Mouse (Mus musculus) lung, postnatal 14 days (tissue): ENCODE measurements around the gene Etl4.
"Not testable (repeated sequence)": the region's sequence is repeated elsewhere in the genome, so short reads cannot be mapped to it uniquely, and the experiment has no call there.

Experiments used
- DNase-seq: peaks from one replicate; pipeline ENCODE4 v3.0.0; 2021

Gene Etl4

GRCm38 (mm10) chr2:20168156-20168555 is 258.6 kb downstream of the Etl4 start:
- no peak for DNase-seq

- not testable (repeated sequence) for DNase-seq
Measured at GRCm38 (mm10) chr2:20176456-20177184, 267.0 kb downstream of the Etl4 start.

GRCm38 (mm10) chr2:20177236-20177635 is 267.7 kb downstream of the Etl4 start:
- not testable (repeated sequence) for DNase-seq

- DNase-seq: not testable (repeated sequence)
Measured at GRCm38 (mm10) chr2:20180561-20180960, 271.0 kb downstream of the Etl4 start.

GRCm38 (mm10) chr2:20187223-20187622 is 277.6 kb downstream of the Etl4 start:
- DNase-seq: not testable (repeated sequence)

- no peak for DNase-seq
Measured at GRCm38 (mm10) chr2:20203011-20203410, 293.4 kb downstream of the Etl4 start.

GRCm38 (mm10) chr2:20206647-20207046 is 297.1 kb downstream of the Etl4 start:
- DNase-seq: no peak

- no peak for DNase-seq
Measured at GRCm38 (mm10) chr2:20208683-20209194, 299.2 kb downstream of the Etl4 start.

GRCm38 (mm10) chr2:20209359-20209758 is 299.8 kb downstream of the Etl4 start:
- DNase-seq: no peak

GRCm38 (mm10) chr2:20216275-20216674 is 306.7 kb downstream of the Etl4 start:
- DNase-seq: no peak

- no peak for DNase-seq
Measured at GRCm38 (mm10) chr2:20216686-20217437, 307.3 kb downstream of the Etl4 start.

- DNase-seq: no peak
Measured at GRCm38 (mm10) chr2:20231371-20231770, 321.8 kb downstream of the Etl4 start.

GRCm38 (mm10) chr2:20248043-20248664 is 338.6 kb downstream of the Etl4 start:
- no peak for DNase-seq

- no peak for DNase-seq
Measured at GRCm38 (mm10) chr2:20249403-20249802, 339.8 kb downstream of the Etl4 start.

GRCm38 (mm10) chr2:20276124-20276523 is 366.5 kb downstream of the Etl4 start:
- peak; percentile 75 for DNase-seq

- no peak for DNase-seq
Measured at GRCm38 (mm10) chr2:20281903-20282302, 372.3 kb downstream of the Etl4 start.

GRCm38 (mm10) chr2:20284425-20284824 is 374.8 kb downstream of the Etl4 start:
- DNase-seq: no peak

GRCm38 (mm10) chr2:20290982-20291740 is 381.6 kb downstream of the Etl4 start:
- no peak for DNase-seq

GRCm38 (mm10) chr2:20291741-20292110 is 382.1 kb downstream of the Etl4 start:
- no peak for DNase-seq

- no peak for DNase-seq
Measured at GRCm38 (mm10) chr2:20293336-20293735, 383.8 kb downstream of the Etl4 start.

GRCm38 (mm10) chr2:20294596-20294995 is 385.0 kb downstream of the Etl4 start:
- DNase-seq: no peak

- DNase-seq: no peak
Measured at GRCm38 (mm10) chr2:20302517-20302916, 392.9 kb downstream of the Etl4 start.

- no peak for DNase-seq
Measured at GRCm38 (mm10) chr2:20324954-20325353, 415.4 kb downstream of the Etl4 start.
